Mouse (Mus musculus) heart, embryonic 14.5 days (tissue): Measurements from ENCODE around the gene Bhlhe23. TPM values are rescaled to one million over a fixed set of nuclear protein-coding genes. Genes with fewer than 3 reads are reported as not detected.

ENCODE experiments used
- ATAC-seq: fragments of 200-750 bp; cut with Nextera tagmentation; 2 replicates; pipeline ENCODE4 v1.8.0; 2017; ENCODE audit warnings: low read depth, moderate TSS enrichment; ENCODE audit not compliant: insufficient number of reproducible peaks, insufficient read depth, low FRiP score
- H3K27ac ChIP-seq, 2 experiments: fragments of 200-500 bp in 1 of 2; fragments of 300-500 bp in 1 of 2; sonication (generic) in 1 of 2; replicated peaks in 1 of 2; 2 replicates each; pipeline ENCODE4 v1.5.1; 2012 to 2014; ENCODE audit warnings: low read depth in 2 of 2, low read length in 2 of 2, control low read depth in 1 of 2, mild to moderate bottlenecking in 1 of 2, mixed read lengths in 1 of 2; ENCODE audit not compliant: control insufficient read depth in 1 of 2, insufficient read depth in 1 of 2
- H3K27me3 ChIP-seq: fragments of 300-500 bp; sonication (generic); 2 replicates; pipeline ENCODE4 v1.6.1; 2014; ENCODE audit warnings: mild to moderate bottlenecking, low read length, control low read depth; ENCODE audit not compliant: control insufficient read depth, insufficient read depth
- H3K36me3 ChIP-seq: fragments of 300-500 bp; sonication (generic); 2 replicates; pipeline ENCODE4 v1.6.1; 2014; ENCODE audit warnings: mild to moderate bottlenecking, control low read depth, low read length, mixed read lengths; ENCODE audit not compliant: control insufficient read depth, insufficient read depth
- H3K4me1 ChIP-seq, 2 experiments: fragments of 200-500 bp in 1 of 2; fragments of 300-500 bp in 1 of 2; sonication (generic) in 1 of 2; 2 replicates each; pipeline ENCODE4 v1.6.1; 2012 to 2014; ENCODE audit warnings: low read length in 2 of 2, control low read depth in 1 of 2, mixed read lengths in 1 of 2; ENCODE audit not compliant: control insufficient read depth in 2 of 2, insufficient read depth in 2 of 2
- H3K4me2 ChIP-seq: fragments of 300-500 bp; sonication (generic); 2 replicates; pipeline ENCODE4 v1.6.1; 2014; ENCODE audit warnings: mild to moderate bottlenecking, low read length
- H3K4me3 ChIP-seq, 2 experiments: fragments of 200-500 bp in 1 of 2; fragments of 300-500 bp in 1 of 2; sonication (generic) in 1 of 2; 2 replicates each; pipeline ENCODE4 v1.5.1; 2012 to 2014; ENCODE audit warnings: low read length in 2 of 2, mild to moderate bottlenecking in 2 of 2, control low read depth in 1 of 2, low read depth in 1 of 2, moderate library complexity in 1 of 2; ENCODE audit not compliant: control insufficient read depth in 1 of 2, insufficient read depth in 1 of 2
- H3K9ac ChIP-seq: fragments of 300-500 bp; sonication (generic); 2 replicates; pipeline ENCODE4 v1.6.1; 2014; ENCODE audit warnings: mild to moderate bottlenecking, low read length
- H3K9me3 ChIP-seq: fragments of 300-500 bp; sonication (generic); 2 replicates; pipeline ENCODE4 v1.6.1; 2016; ENCODE audit warnings: low read length, control low read depth; ENCODE audit not compliant: control insufficient read depth
- WGBS: fragments of 180-500 bp; shearing (Covaris S2); extraction: QIAGEN DNeasy Blood & Tissue Kit; methylation state at CpG from one replicate; pipeline ENCODE4 v1.1.7; 2014; 5-methylcytosine and 5-hydroxymethylcytosine counted together
- polyA plus RNA-seq: library from polyadenylated mRNA; unstranded; fragments of >200 nt; fragmentation: Nextera tagmentation; extraction: Ambion mirVana; gene quantifications from 2 replicates; pipeline ENCODE4 v1.2.1, GENCODE M21; 2014

Gene Bhlhe23
- polyA plus RNA-seq, 1 experiment from 2014 or later = not detected

GRCm38 (mm10) chr2:180788843-180789242, 12.1 kb upstream of the Bhlhe23 start:
- H3K27ac ChIP-seq = no peak overlapping the region
- H3K9me3 ChIP-seq = no peaks in the 10 kb centered on the region
- WGBS = 12% methylated on average over 6 of the region's 7 CpGs
- no peak overlapping the region for H3K4me3 ChIP-seq
- no peaks in the 10 kb centered on the region for H3K36me3 ChIP-seq
- ATAC-seq = no peak
- peaks cover 21% of the 10 kb centered on the region for H3K27me3 ChIP-seq
- peaks cover 7 to 11% of the 10 kb centered on the region in 2 experiments; a peak in 3 of 4 replicates for H3K4me1 ChIP-seq
- H3K9ac ChIP-seq = no peak overlapping the region
- 0 out of 2 replicates have a peak overlapping the region, but pooled peaks have one; percentile 7 for H3K4me2 ChIP-seq

GRCm38 (mm10) chr2:180788386-180788785, 11.7 kb upstream of the Bhlhe23 start:
- no peak overlapping the region; a peak in 1 of 4 replicates for H3K27ac ChIP-seq
- no peak overlapping the region for H3K9ac ChIP-seq
- 0% methylated on average over 2 of the region's 2 CpGs for WGBS
- H3K27me3 ChIP-seq = peaks cover 21% of the 10 kb centered on the region
- H3K9me3 ChIP-seq = no peaks in the 10 kb centered on the region
- no peaks in the 10 kb centered on the region for H3K36me3 ChIP-seq
- H3K4me3 ChIP-seq = no peak overlapping the region
- peaks cover 7 to 11% of the 10 kb centered on the region in 2 experiments; a peak in 3 of 4 replicates for H3K4me1 ChIP-seq
- ATAC-seq = no peak
- no peak overlapping the region for H3K4me2 ChIP-seq

- no peak overlapping the region for H3K9ac ChIP-seq
- no peaks in the 10 kb centered on the region for H3K9me3 ChIP-seq
- ATAC-seq = no peak
- peaks cover 21% of the 10 kb centered on the region for H3K27me3 ChIP-seq
- H3K36me3 ChIP-seq = no peaks in the 10 kb centered on the region
- peaks cover 7 to 11% of the 10 kb centered on the region in 2 experiments; a peak in 3 of 4 replicates for H3K4me1 ChIP-seq
- 67% methylated on average over 13 of the region's 13 CpGs for WGBS
- H3K4me2 ChIP-seq = no peak overlapping the region
- no peak overlapping the region for H3K4me3 ChIP-seq
- H3K27ac ChIP-seq = no peak overlapping the region
These were observed 11.0 kb upstream of the Bhlhe23 start for GRCm38 (mm10) chr2:180787566-180788232.

- Histone ChIP-seq H3K36me3 (no peaks in the 10 kb centered on the region), H3K4me1 (peaks cover 7 to 11% of the 10 kb centered on the region in 2 experiments; a peak in 3 of 4 replicates), H3K4me2 (no peak overlapping the region), H3K27ac (no peak overlapping the region), H3K27me3 (peaks cover 24% of the 10 kb centered on the region), H3K4me3 (no peak overlapping the region), H3K9me3 (no peaks in the 10 kb centered on the region), H3K9ac (no peak overlapping the region)
- ATAC-seq = no peak
These were observed 10.0 kb upstream of the Bhlhe23 start for GRCm38 (mm10) chr2:180786732-180787131.

GRCm38 (mm10) chr2:180780282-180780681, 3.6 kb upstream of the Bhlhe23 start:
- WGBS = 15% methylated on average over 2 of the region's 2 CpGs
- Histone ChIP-seq H3K9ac (no peak overlapping the region), H3K36me3 (no peaks in the 10 kb centered on the region), H3K27me3 (peaks cover 66% of the 10 kb centered on the region), H3K9me3 (no peaks in the 10 kb centered on the region), H3K4me3 (no peak overlapping the region), H3K27ac (no peak overlapping the region), H3K4me2 (no peak overlapping the region), H3K4me1 (no peaks in the 10 kb centered on the region)
- no peak for ATAC-seq

- Histone ChIP-seq H3K27me3 (peaks cover 71% of the 10 kb centered on the region), H3K9me3 (no peaks in the 10 kb centered on the region), H3K4me3 (no peak overlapping the region), H3K4me1 (no peaks in the 10 kb centered on the region), H3K36me3 (no peaks in the 10 kb centered on the region), H3K4me2 (no peak overlapping the region), H3K27ac (no peak overlapping the region), H3K9ac (no peak overlapping the region)
- WGBS = 22% methylated on average over 12 of the region's 12 CpGs
- no peak for ATAC-seq
These were observed 2.8 kb upstream of the Bhlhe23 start for GRCm38 (mm10) chr2:180779226-180780104.

GRCm38 (mm10) chr2:180775641-180776040, 1.1 kb downstream of the Bhlhe23 start:
- Histone ChIP-seq H3K27ac (no peak overlapping the region), H3K4me2 (no peak overlapping the region), H3K4me3 (no peak overlapping the region), H3K9ac (no peak overlapping the region), H3K27me3 (peaks cover 92% of the 10 kb centered on the region), H3K36me3 (no peaks in the 10 kb centered on the region), H3K4me1 (no peaks in the 10 kb centered on the region), H3K9me3 (no peaks in the 10 kb centered on the region)
- no peak for ATAC-seq
- WGBS = 2% methylated on average over 15 of the region's 15 CpGs
